Mouse (Mus musculus): ENCODE results near the gene Tnrc6c.

Gene Tnrc6c

GRCm38 (mm10) chr11:117653491-117654351 is at the start of gene Tnrc6c:
Tnrc6c (plus strand) TSS chr11:117654289.
- DNase-seq (ENCODE audit: low spot score in 2 of 2) = peak; percentile 82 to 83

GRCm38 (mm10) chr11:117606137-117606536 is 48.0 kb upstream of the Tnrc6c start:
- no peak for DNase-seq (ENCODE audit: low spot score in 2 of 2)

DNA sequence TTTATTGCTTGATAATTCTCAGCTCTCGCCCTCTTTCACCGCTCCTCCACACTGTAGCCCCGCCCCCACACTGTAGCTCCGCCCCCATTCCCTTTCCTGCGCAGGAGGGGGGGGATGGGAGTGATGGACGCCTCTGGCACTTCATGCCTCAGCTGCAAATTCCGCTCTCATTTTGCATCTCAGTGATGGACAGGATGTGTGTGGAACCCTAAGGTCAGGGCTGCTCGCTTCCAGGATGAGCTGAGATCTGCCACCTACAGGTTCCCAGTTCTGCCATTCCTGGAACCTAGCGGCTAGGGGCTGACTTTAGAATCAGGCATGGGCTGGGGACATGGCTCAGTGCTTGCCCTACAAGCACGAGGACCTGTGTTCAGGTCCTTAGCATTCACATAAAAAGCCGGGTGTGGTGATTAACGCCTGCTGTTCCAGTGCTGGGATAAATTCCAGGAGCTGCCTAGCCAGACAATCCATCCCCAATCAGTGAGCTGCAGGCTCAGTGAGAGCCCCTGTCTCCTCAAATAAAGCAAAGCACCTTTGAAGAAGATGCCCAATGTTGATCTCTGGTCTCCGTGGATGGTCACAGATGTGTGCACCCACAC is 47.4 kb upstream of the Tnrc6c start:
- DNase-seq (ENCODE audit: low spot score in 2 of 2) = no peak

DNA sequence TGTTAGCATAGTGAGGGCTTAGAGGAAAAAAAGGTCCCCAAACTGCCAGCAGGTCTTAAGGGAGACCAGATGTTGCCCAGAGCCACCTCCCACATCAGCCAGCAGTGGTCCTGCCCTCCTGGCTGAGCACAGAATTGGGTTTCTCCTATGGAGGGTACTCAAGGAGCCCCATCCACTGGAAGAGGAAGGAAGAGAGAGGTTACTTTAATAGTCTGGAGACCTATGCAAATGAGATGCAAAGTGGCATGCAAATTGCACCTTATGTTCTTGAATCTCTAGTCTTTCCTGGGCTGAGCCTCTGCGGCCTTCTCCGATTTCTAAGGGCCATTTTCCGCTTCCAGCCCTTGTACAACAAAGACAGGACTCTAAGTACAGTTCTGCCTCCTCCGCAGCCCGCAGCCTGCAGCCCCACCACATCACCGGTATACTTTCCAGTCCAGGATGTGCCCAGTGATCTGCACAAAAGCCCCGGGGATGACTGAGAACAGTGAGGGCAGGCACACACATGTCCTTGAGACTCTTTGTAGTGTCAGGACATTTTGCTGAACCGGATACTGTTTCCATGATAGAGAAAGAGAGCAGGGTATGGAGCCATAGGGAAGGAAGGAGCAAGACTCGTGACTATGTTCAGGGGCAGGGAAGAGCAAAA is 45.8 kb upstream of the Tnrc6c start:
- no peak for DNase-seq (ENCODE audit: low spot score in 2 of 2)

- no peak for DNase-seq (ENCODE audit: low spot score in 2 of 2)
These were observed 45.1 kb upstream of the Tnrc6c start for GRCm38 (mm10) chr11:117608976-117609375.

- no peak for DNase-seq (ENCODE audit: low spot score in 2 of 2)
These were observed 43.5 kb upstream of the Tnrc6c start for GRCm38 (mm10) chr11:117610589-117610988.

- DNase-seq (ENCODE audit: low spot score in 2 of 2) = peak; percentile 36 to 39
These were observed 43.0 kb upstream of the Tnrc6c start for GRCm38 (mm10) chr11:117611068-117611467.

DNA sequence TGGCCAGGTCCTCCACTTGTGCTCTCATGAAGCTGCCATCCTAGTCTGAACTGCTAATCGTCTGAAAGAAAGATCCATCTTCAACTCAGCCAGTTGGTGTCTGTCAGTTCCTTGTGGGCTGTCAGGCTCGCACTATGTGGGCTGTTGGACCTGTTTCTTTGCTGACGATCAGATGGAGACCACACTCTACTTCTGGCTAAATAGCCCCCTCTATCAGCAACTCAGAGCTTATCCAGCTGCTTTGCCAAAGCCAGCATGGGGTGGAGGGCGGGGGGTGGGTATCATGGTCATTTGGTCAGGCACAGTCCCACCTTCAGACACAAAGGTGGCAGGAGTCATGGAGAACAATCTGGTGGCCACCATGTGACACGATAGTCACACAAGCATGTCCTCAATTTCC is 42.2 kb upstream of the Tnrc6c start:
- no peak for DNase-seq (ENCODE audit: low spot score in 2 of 2)

- DNase-seq (ENCODE audit: low spot score in 2 of 2) = no peak
These were observed 41.2 kb upstream of the Tnrc6c start for GRCm38 (mm10) chr11:117612885-117613284.

- DNase-seq (ENCODE audit: low spot score in 2 of 2) = no peak
These were observed 36.7 kb upstream of the Tnrc6c start for GRCm38 (mm10) chr11:117617368-117617908.

- no peak for DNase-seq (ENCODE audit: low spot score in 2 of 2)
These were observed 35.9 kb upstream of the Tnrc6c start for GRCm38 (mm10) chr11:117618214-117618613.

DNA sequence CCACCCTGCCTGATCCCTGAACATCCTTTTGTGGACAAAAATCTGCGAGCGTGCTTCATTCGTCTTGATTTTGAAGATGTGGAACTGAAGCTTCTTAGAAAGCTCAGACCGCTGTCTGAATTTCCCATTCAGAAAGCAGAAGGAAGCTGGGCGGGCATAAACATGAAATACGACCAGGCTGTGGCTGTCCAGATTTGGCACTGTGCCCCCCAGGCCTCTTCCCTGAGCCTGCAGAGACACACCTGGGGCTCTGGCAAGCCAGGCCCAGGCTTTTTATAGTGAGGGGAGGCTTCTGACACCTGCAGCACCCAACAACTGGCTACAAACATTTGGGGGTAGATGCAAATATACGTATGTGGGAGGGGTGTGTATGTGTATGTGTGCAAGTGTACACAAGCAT is 35.3 kb upstream of the Tnrc6c start:
- DNase-seq (ENCODE audit: low spot score in 2 of 2) = no peak

GRCm38 (mm10) chr11:117619581-117619980 is 34.5 kb upstream of the Tnrc6c start:
- DNase-seq (ENCODE audit: low spot score in 2 of 2) = no peak

GRCm38 (mm10) chr11:117625196-117625595 is 28.9 kb upstream of the Tnrc6c start:
- no peak for DNase-seq (ENCODE audit: low spot score in 2 of 2)

- DNase-seq (ENCODE audit: low spot score in 2 of 2) = no peak
These were observed 27.5 kb upstream of the Tnrc6c start for GRCm38 (mm10) chr11:117626557-117626956.

DNA sequence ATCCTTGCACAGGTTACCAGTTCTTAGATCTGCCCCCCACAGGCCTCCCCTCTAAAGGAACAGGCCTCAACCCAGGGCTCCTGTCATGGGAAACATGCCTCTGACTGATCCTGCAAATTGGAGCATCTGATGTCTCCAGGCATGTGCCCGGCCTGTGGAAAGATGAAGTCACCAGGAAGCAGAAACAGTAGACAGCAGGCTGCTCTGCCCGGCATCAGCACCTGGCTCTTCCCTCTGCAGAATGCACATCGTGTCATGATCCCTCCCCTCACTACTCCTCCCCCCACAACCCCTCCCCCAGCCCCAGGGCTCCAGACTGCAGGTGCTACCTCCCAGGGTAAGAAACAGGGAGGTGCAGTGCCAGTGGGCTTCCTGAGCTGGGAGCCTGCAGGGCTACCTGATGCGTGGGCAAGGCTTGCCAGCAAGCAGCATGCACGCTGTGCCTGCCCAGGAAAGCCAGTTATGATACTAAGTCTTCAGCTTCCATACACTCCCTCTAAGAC is 27.0 kb upstream of the Tnrc6c start:
- DNase-seq (ENCODE audit: low spot score in 2 of 2) = peak; percentile 34 to 42

DNA sequence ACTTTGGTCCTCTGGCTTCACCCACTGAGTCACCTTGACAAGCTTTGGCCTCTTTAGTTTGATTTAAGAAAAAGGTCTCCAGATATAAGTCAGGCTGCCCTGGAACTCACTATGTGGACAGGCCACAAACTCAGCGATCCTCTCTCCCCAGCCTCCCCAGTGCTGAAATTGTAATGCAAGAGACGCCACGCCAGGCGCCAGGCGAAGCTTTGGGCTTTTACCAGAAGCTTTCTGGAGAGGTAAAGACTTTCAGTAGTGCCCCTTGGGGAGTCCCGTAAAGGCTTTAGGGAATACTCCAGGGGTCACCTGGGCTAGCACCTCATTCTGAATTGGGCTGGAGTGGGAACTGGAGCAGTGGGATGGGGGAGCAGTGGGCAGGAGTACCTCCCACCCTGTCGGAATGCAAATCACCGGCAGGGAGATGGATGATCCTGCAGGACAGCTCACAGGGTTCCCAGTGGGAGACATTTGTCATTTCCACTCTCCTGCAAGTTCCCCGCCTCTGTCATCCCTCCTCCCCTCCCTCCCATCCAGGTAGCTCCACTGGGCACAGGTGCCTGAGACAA is 26.3 kb upstream of the Tnrc6c start:
- no peak for DNase-seq (ENCODE audit: low spot score in 2 of 2)

DNA sequence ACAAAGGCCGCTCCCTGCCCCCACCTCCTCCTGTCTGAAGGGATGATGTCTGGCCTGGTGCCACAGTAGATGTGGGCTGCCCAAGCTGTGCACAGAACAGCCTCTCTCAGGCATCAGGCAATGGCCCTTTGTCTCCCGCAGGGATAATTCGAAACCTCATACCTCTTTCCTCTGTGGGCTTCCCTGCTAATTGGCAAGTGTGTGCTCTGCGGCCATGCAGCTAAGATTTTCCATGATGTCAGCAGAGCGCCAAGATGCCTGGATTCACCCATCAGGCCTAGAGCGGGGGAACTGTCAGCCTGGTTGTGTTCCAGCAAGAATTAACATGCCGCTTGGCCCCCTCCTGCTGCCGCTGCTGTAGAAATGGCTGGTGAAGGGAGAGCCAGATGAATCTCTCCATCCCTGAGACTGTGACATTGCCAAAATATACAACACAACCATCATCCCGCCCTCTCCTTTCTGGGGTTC is 25.7 kb upstream of the Tnrc6c start:
- DNase-seq (ENCODE audit: low spot score in 2 of 2) = peak; percentile 63 to 65

GRCm38 (mm10) chr11:117629865-117630264 is 24.2 kb upstream of the Tnrc6c start:
- no peak for DNase-seq (ENCODE audit: low spot score in 2 of 2)

DNA sequence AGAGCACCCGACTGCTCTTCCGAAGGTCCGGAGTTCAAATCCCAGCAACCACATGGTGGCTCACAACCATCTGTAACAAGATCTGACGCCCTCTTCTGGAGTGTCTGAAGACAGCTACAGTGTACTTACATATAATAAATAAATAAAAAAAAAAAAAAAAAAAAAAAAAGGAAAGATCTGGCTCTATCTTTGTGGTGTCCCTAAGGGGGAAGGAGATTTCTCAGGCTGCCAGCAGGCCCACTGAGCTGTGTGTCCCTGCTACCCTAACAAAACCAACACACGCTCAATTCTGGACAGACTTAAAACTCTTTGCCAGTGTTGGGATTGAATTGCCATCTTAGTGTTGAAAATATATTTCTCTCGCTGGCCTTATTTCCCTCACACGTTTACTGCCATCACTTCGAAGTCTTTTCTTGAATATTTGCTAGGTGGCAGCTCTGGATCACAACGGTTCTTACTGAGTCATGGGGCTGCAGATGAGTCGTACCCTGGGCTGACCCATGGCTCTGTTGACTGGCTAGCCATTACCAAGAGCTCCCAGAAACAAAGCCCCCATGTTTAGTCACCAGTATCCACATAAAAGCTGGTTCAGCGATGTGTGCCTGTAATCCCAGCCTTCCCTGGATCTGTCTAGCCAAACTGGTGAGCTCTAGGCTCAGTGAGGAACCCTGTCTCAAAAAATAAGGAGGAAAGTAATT is 23.1 kb upstream of the Tnrc6c start:
- DNase-seq (ENCODE audit: low spot score in 2 of 2) = no peak

GRCm38 (mm10) chr11:117633310-117633709 is 20.8 kb upstream of the Tnrc6c start:
- no peak for DNase-seq (ENCODE audit: low spot score in 2 of 2)
